Mouse (Mus musculus) stomach, embryonic 14.5 days (tissue): ENCODE results near the gene Crygf. TPM values are rescaled to one million over a fixed set of nuclear protein-coding genes. Genes with fewer than 3 reads are reported as not detected.
"Not testable (repeated sequence)": the region's sequence is repeated elsewhere in the genome, so short reads cannot be mapped to it uniquely, and the experiment has no call there.

Experiments
- ATAC-seq: fragments of 200-750 bp; cut with Nextera tagmentation; 2 replicates; pipeline ENCODE4 v1.8.0; 2017; ENCODE audit warnings: low read depth, moderate TSS enrichment; ENCODE audit not compliant: insufficient number of reproducible peaks, insufficient read depth, low FRiP score
- H3K27ac ChIP-seq: fragments of 300-500 bp; sonication (generic); 2 replicates; pipeline ENCODE4 v1.5.1; 2014; ENCODE audit warnings: mild to moderate bottlenecking, low read length, moderate library complexity, mixed read lengths
- H3K27me3 ChIP-seq: fragments of 300-500 bp; sonication (generic); 2 replicates; pipeline ENCODE4 v1.6.1; 2014; ENCODE audit warnings: low read length, control low read depth, mixed read lengths; ENCODE audit not compliant: control insufficient read depth, insufficient read depth
- H3K36me3 ChIP-seq: fragments of 300-500 bp; sonication (generic); 2 replicates; pipeline ENCODE4 v1.6.1; 2014; ENCODE audit warnings: mild to moderate bottlenecking, control low read depth, low read length, moderate library complexity, mixed read lengths; ENCODE audit not compliant: control insufficient read depth, insufficient read depth
- H3K4me1 ChIP-seq: fragments of 300-500 bp; sonication (generic); 2 replicates; pipeline ENCODE4 v1.6.1; 2014; ENCODE audit warnings: low read length, control low read depth, mixed read lengths; ENCODE audit not compliant: control insufficient read depth, insufficient read depth
- H3K4me2 ChIP-seq: fragments of 300-500 bp; sonication (generic); replicated peaks from 2 replicates; pipeline ENCODE4 v1.6.1; 2014; ENCODE audit warnings: low read depth, low read length, control low read depth
- H3K4me3 ChIP-seq: fragments of 300-500 bp; sonication (generic); 2 replicates; pipeline ENCODE4 v1.5.1; 2014; ENCODE audit warnings: low read depth, low read length, control low read depth
- H3K9ac ChIP-seq: fragments of 300-500 bp; sonication (generic); replicated peaks from 2 replicates; pipeline ENCODE4 v1.6.1; 2014; ENCODE audit warnings: low read depth, mild to moderate bottlenecking, control low read depth, low read length, moderate library complexity, mixed read lengths
- H3K9me3 ChIP-seq: fragments of 300-500 bp; sonication (generic); 2 replicates; pipeline ENCODE4 v1.6.1; 2016; ENCODE audit warnings: low read depth, low read length, control low read depth; ENCODE audit not compliant: control insufficient read depth
- WGBS: fragments of 180-500 bp; shearing (Covaris S2); extraction: QIAGEN DNeasy Blood & Tissue Kit; methylation state at CpG from one replicate; pipeline ENCODE4 v1.1.7; 2014; 5-methylcytosine and 5-hydroxymethylcytosine counted together
- polyA plus RNA-seq: library from polyadenylated mRNA; unstranded; fragments of >200 nt; fragmentation: Nextera tagmentation; extraction: Ambion mirVana; gene quantifications from 2 replicates; pipeline ENCODE4 v1.2.1, GENCODE M21; 2014

Gene Crygf
- polyA plus RNA-seq: not detected in 2 replicates

- Histone ChIP-seq H3K36me3 (no peaks in the 10 kb centered on the region), H3K4me2 (no peak within 1 kb of the TSS), H3K9me3 (no peaks in the 10 kb centered on the region), H3K27ac (no peak within 1 kb of the TSS), H3K9ac (no peak within 1 kb of the TSS), H3K4me1 (no peaks in the 10 kb centered on the region), H3K27me3 (peaks cover 3% of the 10 kb centered on the region; the same call in 1 of the 2 replicates), H3K4me3 (no peak within 1 kb of the TSS)
- no peak for ATAC-seq
- 60% methylated on average over 4 of the region's 4 CpGs for WGBS
These were observed at the start of gene Crygf for GRCm38 (mm10) chr1:65926294-65926693. Gene Crygf (plus strand): TSS chr1:65926520.

- 21% methylated on average over 6 of the region's 6 CpGs for WGBS
- H3K4me1 ChIP-seq: no peaks in the 10 kb centered on the region
- peaks cover 3% of the 10 kb centered on the region; the same call in 1 of the 2 replicates for H3K27me3 ChIP-seq
- no peak overlapping the region for H3K27ac ChIP-seq
- H3K9ac ChIP-seq: no peak overlapping the region
- H3K36me3 ChIP-seq: no peaks in the 10 kb centered on the region
- peak; percentile 71 for ATAC-seq
- no peaks in the 10 kb centered on the region for H3K9me3 ChIP-seq
- no peak overlapping the region for H3K4me2 ChIP-seq
- H3K4me3 ChIP-seq: no peak overlapping the region
These were observed 734 bp upstream of the Crygf start for GRCm38 (mm10) chr1:65925361-65926210.

- not testable (repeated sequence) for ATAC-seq, H3K4me2 ChIP-seq, H3K9me3 ChIP-seq, H3K4me1 ChIP-seq, H3K27me3 ChIP-seq, H3K4me3 ChIP-seq, H3K9ac ChIP-seq, H3K27ac ChIP-seq, H3K36me3 ChIP-seq
- WGBS: 80% methylated on average over 11 of the region's 11 CpGs
These were observed 376 bp downstream of the Crygf start for GRCm38 (mm10) chr1:65926696-65927095.

GRCm38 (mm10) chr1:65930055-65930454, 3.7 kb downstream of the Crygf start:
- H3K9me3 ChIP-seq: no peaks in the 10 kb centered on the region
- no peak overlapping the region for H3K9ac ChIP-seq
- no peaks in the 10 kb centered on the region for H3K36me3 ChIP-seq
- no peaks in the 10 kb centered on the region for H3K4me1 ChIP-seq
- WGBS: 89% methylated on average over 2 of the region's 2 CpGs
- H3K4me3 ChIP-seq: no peak overlapping the region
- no peak overlapping the region for H3K4me2 ChIP-seq
- ATAC-seq: no peak
- peaks cover 3% of the 10 kb centered on the region; the same call in 1 of the 2 replicates for H3K27me3 ChIP-seq
- H3K27ac ChIP-seq: no peak overlapping the region

DNA sequence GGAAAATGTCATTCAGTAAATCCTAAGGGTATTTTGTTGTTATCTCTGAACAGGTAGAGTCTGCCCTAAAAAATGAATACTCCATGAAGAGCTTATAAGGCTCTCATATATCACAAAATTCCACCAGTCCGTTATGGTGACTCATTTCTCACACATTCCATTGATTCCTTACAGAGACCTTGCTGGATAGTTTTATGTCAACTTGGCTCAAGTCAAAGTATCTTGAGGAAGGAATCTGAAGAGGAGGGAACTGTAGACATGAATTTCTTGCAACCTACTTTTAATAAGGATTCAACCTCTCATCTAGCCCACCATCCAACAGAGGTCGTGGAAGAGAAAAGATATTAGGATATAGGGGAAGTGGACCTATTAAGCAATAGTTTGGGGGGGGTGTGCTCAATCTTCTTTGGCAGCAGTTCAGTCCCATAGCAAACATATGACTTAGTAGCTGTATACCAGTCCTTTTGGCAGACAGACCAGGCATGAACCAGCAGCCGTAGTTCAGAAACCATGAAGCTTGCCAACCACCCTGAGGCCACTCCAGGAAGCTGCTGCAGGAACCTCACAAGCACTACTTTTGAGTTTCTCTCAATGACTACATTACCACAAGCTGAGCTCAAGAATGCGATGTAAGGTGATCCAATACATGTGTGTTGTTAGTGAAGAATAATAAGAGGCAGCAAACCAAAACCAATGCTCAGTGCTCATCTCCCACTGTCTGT, 5.9 kb downstream of the Crygf start:
- Histone ChIP-seq H3K4me1 (no peaks in the 10 kb centered on the region), H3K4me2 (no peak overlapping the region), H3K9me3 (no peaks in the 10 kb centered on the region), H3K36me3 (no peaks in the 10 kb centered on the region), H3K27ac (no peak overlapping the region), H3K27me3 (peaks cover 3% of the 10 kb centered on the region; the same call in 1 of the 2 replicates), H3K9ac (no peak overlapping the region), H3K4me3 (no peak overlapping the region)
- ATAC-seq: no peak
- WGBS: 77% methylated on average over 4 of the region's 4 CpGs

Other genes with a start within 250 kb of the Crygf start
- 21.0 and 22.5 TPM in 2 replicates for gene Map2, start 248.8 kb downstream of the Crygf start, polyA plus RNA-seq